Mouse (Mus musculus): ENCODE data around the gene Mtap.

- TF ChIP-seq GATA1 (IDR thresholded peaks at IDR 0.05; ENCODE audit: borderline replicate concordance, low read length): no peak
- no peak for TF ChIP-seq FLI1 (IDR thresholded peaks at IDR 0.05; ENCODE audit: low read length)
These were observed 38.7 kb upstream of the Mtap start for GRCm38 (mm10) chr4:89098261-89098660.

Data from megakaryocyte, embryonic 14.5 days (primary cell).